Mouse (Mus musculus) midbrain, embryonic 14.5 days (tissue): ENCODE measurements around the gene Clstn2. TPM values are rescaled to one million over a fixed set of nuclear protein-coding genes. Genes with fewer than 3 reads are reported as not detected.

Experiments used
- ATAC-seq: fragments of 200-750 bp; cut with Nextera tagmentation; 2 replicates; pipeline ENCODE4 v1.8.0; 2017; ENCODE audit warnings: moderate number of reproducible peaks, moderate library complexity; ENCODE audit not compliant: low FRiP score, low TSS enrichment
- DNase-seq: peaks from one replicate; pipeline ENCODE4 v3.0.0-alpha.2; 2015
- H3K27ac ChIP-seq: fragments of 300-500 bp; sonication (generic); replicated peaks from 2 replicates; pipeline ENCODE4 v1.5.1; 2014; ENCODE audit warnings: mild to moderate bottlenecking, low read depth, low read length, moderate library complexity
- H3K27me3 ChIP-seq: fragments of 300-500 bp; sonication (generic); 2 replicates; pipeline ENCODE4 v1.6.1; 2014; ENCODE audit warnings: low read length, control low read depth, mixed read lengths; ENCODE audit not compliant: control insufficient read depth, insufficient read depth
- H3K36me3 ChIP-seq: fragments of 300-500 bp; sonication (generic); 2 replicates; pipeline ENCODE4 v1.6.1; 2014; ENCODE audit warnings: low read length, control low read depth; ENCODE audit not compliant: control insufficient read depth, insufficient read depth
- H3K4me1 ChIP-seq: fragments of 300-500 bp; sonication (generic); 2 replicates; pipeline ENCODE4 v1.6.1; 2014; ENCODE audit warnings: mild to moderate bottlenecking, antibody characterized with exemption, low read length, control low read depth; ENCODE audit not compliant: control insufficient read depth, insufficient read depth
- H3K4me2 ChIP-seq: fragments of 300-500 bp; sonication (generic); 2 replicates; pipeline ENCODE4 v1.6.1; 2014; ENCODE audit warnings: mild to moderate bottlenecking, low read length, moderate library complexity
- H3K4me3 ChIP-seq: fragments of 300-500 bp; sonication (generic); replicated peaks from 2 replicates; pipeline ENCODE4 v1.5.1; 2014; ENCODE audit warnings: low read depth, low read length
- H3K9ac ChIP-seq: fragments of 300-500 bp; sonication (generic); replicated peaks from 2 replicates; pipeline ENCODE4 v1.6.1; 2014; ENCODE audit warnings: mild to moderate bottlenecking, low read length, moderate library complexity
- H3K9me3 ChIP-seq: fragments of 300-500 bp; sonication (generic); 2 replicates; pipeline ENCODE4 v1.6.1; 2016; ENCODE audit warnings: low read length, control low read depth, mixed read lengths; ENCODE audit not compliant: control insufficient read depth
- WGBS: fragments of 180-500 bp; shearing (Covaris S2); extraction: QIAGEN DNeasy Blood & Tissue Kit; methylation state at CpG from one replicate; pipeline ENCODE4 v1.1.7; 2014; 5-methylcytosine and 5-hydroxymethylcytosine counted together
- polyA plus RNA-seq: library from polyadenylated mRNA; unstranded; fragments of >200 nt; fragmentation: Nextera tagmentation; extraction: Ambion mirVana; gene quantifications from 2 replicates; pipeline ENCODE4 v1.2.1, GENCODE M21; 2014

Clstn2 gene
- polyA plus RNA-seq, 1 experiment from 2014 or later = 8.3 TPM

DNA sequence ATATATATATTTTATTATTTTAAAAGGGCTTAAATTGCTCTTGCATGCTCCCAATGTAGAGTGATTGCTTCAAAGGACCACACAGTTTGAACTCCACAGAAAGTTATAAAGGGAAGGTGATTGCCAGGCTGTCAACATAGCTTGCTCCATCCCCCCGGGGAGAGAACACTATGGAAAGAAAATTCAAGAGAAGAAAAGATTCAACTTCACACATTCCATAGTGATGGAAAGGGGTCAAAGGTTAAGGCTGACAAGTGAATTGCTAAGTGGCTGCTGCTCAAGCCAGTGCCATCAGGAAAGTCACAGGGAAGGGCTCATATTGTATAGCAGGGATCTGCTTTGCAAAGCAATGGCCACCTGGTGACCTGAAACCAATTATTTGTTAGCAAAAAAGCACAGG is 360.8 kb downstream of the Clstn2 start:
- Histone ChIP-seq H3K27me3 (no peaks in the 10 kb centered on the region), H3K36me3 (no peaks in the 10 kb centered on the region), H3K4me2 (no peak overlapping the region), H3K9me3 (no peaks in the 10 kb centered on the region), H3K4me1 (no peaks in the 10 kb centered on the region), H3K4me3 (no peak overlapping the region), H3K27ac (no peak overlapping the region), H3K9ac (no peak overlapping the region)
- no peak for ATAC-seq
- WGBS = 0% methylated on average over 1 of the region's 1 CpGs
- DNase-seq = peak; percentile 23

DNA sequence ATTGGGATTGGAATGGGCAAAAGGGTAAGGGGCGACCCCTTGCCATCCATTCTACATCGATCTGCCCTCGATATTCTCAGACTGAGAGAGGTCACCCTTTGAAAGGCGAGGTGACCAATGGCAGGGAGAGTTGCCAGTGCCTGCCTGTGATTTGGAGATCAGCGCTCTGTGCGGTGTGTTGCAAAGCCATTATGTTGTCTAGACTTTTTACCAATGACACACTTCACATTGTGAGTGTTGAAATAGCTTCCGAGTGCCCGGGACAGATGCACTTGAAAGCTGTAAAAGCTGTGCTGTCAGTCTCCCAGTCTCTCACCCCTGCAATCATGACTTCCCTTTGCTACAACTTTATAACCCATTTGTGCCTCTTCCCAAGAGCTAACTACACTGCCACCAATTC is 362.3 kb downstream of the Clstn2 start:
- Histone ChIP-seq H3K4me1 (no peaks in the 10 kb centered on the region), H3K4me2 (no peak overlapping the region), H3K27me3 (no peaks in the 10 kb centered on the region), H3K27ac (no peak overlapping the region), H3K9me3 (no peaks in the 10 kb centered on the region), H3K9ac (no peak overlapping the region), H3K4me3 (no peak overlapping the region), H3K36me3 (no peaks in the 10 kb centered on the region)
- no peak for ATAC-seq
- WGBS = 62% methylated on average over 8 of the region's 8 CpGs
- no peak for DNase-seq

DNA sequence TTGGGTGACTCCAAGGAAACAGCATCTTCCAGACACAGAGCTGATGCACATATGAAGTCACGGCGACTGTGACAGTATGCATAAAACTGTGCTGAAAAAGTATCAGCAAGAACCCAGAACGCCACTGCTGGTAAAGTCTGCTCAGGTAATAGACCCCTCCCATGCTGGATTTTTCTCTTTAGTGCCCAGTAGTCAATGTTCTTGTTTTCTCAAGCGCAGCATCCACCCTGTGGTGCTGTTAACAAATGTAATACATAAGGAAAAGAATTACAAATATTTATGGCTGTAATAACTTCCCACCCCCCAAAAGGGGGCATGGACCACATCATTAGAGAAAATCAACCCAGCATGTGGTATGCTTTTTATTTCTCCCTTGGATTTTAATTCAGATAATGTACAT is 372.0 kb downstream of the Clstn2 start:
- 87% methylated on average over 4 of the region's 4 CpGs for WGBS
- no peak overlapping the region for H3K4me2 ChIP-seq
- no peaks in the 10 kb centered on the region for H3K36me3 ChIP-seq
- H3K4me3 ChIP-seq = no peak overlapping the region
- no peaks in the 10 kb centered on the region for H3K9me3 ChIP-seq
- no peaks in the 10 kb centered on the region for H3K4me1 ChIP-seq
- no peak overlapping the region for H3K27ac ChIP-seq
- H3K9ac ChIP-seq = no peak overlapping the region
- no peaks in the 10 kb centered on the region for H3K27me3 ChIP-seq
- DNase-seq (no peak), ATAC-seq (no peak)

DNA sequence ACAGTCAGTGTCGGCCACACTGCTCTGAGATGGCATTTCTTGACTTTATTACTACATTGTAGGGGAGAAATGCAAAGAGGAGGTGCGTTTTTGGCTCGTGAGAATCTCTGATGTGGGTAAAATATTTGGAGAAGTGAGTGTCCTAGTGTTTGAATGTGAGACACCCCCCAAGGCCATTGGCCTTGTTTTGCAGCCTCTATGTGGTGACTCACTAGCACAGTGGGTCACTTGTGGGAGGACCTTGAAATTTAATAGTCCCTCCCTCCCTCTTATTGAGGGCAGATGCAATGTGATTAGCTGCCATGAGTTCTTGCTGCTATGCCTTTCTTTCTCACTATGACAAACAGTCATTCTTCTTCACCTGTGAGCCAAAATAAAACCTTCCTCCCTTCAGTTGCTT is 374.2 kb downstream of the Clstn2 start:
- no peaks in the 10 kb centered on the region for H3K4me1 ChIP-seq
- ATAC-seq (no peak), DNase-seq (no peak)
- WGBS = 89% methylated on average over 3 of the region's 3 CpGs
- H3K9ac ChIP-seq = no peak overlapping the region
- H3K36me3 ChIP-seq = no peaks in the 10 kb centered on the region
- H3K27me3 ChIP-seq = no peaks in the 10 kb centered on the region
- no peak overlapping the region for H3K27ac ChIP-seq
- no peak overlapping the region for H3K4me3 ChIP-seq
- no peaks in the 10 kb centered on the region for H3K9me3 ChIP-seq
- H3K4me2 ChIP-seq = no peak overlapping the region

DNA sequence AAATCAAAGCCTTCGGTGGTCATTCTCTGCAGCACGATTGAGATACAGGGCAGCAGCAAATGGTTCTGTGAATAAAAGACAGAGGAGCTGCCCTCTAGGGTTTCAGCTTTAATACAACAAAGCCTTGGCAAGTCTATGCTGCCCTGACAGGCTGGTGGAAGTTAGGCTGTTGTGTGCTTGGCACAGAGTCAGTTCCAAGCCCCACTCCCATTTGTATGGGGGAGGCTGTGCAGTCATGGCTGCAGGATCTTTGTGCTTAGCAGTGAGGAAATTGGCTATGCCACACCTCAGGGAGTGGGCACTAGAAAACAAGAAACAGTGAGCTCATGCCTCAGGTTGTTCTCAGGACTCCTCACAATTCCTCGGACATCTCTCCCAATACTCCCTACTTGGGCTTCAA is 384.6 kb downstream of the Clstn2 start:
- WGBS = 83% methylated on average over 3 of the region's 3 CpGs
- DNase-seq (peak; percentile 15), ATAC-seq (no peak)
- Histone ChIP-seq H3K9me3 (no peaks in the 10 kb centered on the region), H3K36me3 (no peaks in the 10 kb centered on the region), H3K27ac (no peak overlapping the region), H3K27me3 (no peaks in the 10 kb centered on the region), H3K4me3 (no peak overlapping the region), H3K9ac (no peak overlapping the region), H3K4me1 (no peaks in the 10 kb centered on the region), H3K4me2 (no peak overlapping the region)

DNA sequence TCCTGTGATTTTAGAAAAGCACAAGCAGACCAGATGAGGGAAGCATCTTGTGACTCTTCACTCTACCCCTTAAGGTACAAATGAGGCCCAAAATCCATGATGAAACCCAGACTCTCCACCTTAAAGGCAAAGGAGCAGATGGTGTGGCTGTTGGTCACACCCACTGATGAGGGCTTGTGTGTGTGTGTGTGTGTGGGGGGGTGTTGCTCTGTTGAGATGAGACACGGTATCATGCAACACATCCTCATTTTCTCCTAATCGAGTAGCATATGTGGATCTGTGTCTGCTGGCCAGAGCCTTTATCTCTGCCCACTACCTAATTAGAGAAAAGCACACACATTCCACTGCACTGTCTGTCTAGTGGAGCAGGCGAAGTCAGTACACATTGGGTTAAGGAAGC is 387.2 kb downstream of the Clstn2 start:
- Histone ChIP-seq H3K9ac (no peak overlapping the region), H3K9me3 (no peaks in the 10 kb centered on the region), H3K27me3 (no peaks in the 10 kb centered on the region), H3K27ac (no peak overlapping the region), H3K4me1 (no peaks in the 10 kb centered on the region), H3K4me3 (no peak overlapping the region), H3K36me3 (no peaks in the 10 kb centered on the region), H3K4me2 (no peak overlapping the region)
- no peak for ATAC-seq
- 91% methylated on average over 3 of the region's 3 CpGs for WGBS
- no peak for DNase-seq

DNA sequence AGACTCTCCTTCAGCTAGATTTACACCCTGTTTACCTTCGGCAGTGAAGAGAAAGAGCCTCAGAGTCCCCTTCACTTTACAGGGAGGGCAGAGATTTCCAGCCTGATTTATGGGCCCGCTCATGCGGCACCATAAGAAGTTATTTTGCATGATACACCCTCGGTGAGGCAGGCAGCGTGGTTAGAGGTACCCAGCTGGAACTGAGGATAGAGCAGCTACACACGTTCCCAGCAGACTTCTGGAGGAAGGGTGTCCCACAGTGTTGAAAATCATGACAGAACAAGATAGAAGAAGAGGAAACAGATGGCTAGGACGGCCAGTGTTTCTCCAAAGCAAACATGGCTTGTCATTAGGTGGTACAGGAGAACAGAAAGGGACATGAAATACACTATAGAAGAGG is 390.6 kb downstream of the Clstn2 start:
- Histone ChIP-seq H3K4me2 (no peak overlapping the region), H3K27me3 (no peaks in the 10 kb centered on the region), H3K9ac (no peak overlapping the region), H3K27ac (no peak overlapping the region), H3K4me1 (no peaks in the 10 kb centered on the region), H3K9me3 (no peaks in the 10 kb centered on the region), H3K4me3 (no peak overlapping the region), H3K36me3 (no peaks in the 10 kb centered on the region)
- DNase-seq = no peak
- WGBS = 83% methylated on average over 7 of the region's 7 CpGs
- ATAC-seq = no peak

DNA sequence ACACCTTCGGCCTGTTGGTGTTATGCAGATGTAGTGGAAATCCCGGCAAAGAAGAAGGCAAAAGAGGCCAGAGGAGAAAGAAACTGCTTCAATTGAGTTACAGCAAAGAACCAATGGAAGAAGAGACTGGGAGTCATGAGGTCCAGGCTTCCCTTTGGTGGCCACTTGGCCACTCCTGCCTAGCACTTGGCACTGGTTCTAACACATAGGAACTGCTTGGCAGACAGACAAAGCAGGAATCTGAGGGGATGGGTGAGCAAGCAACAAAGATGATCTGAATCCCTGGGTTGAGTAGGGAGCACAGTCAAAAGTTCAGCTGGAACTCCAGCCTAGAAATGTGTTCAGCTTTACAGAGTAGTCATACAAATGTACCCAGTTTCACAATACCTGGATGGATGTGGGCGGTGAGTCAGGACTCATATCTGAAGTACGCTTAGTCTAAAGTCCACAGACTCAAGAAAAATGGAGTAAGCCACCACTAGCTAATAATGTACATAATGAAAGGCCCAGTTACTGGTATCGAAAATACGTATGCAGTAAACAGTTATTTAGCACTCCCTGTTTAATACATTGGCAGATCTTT is 392.9 kb downstream of the Clstn2 start:
- H3K27ac ChIP-seq = no peak overlapping the region
- no peaks in the 10 kb centered on the region for H3K36me3 ChIP-seq
- no peak overlapping the region for H3K4me3 ChIP-seq
- 87% methylated on average over 6 of the region's 6 CpGs for WGBS
- H3K9me3 ChIP-seq = no peaks in the 10 kb centered on the region
- ATAC-seq (no peak), DNase-seq (no peak)
- H3K4me1 ChIP-seq = no peaks in the 10 kb centered on the region
- no peak overlapping the region for H3K4me2 ChIP-seq
- no peak overlapping the region for H3K9ac ChIP-seq
- no peaks in the 10 kb centered on the region for H3K27me3 ChIP-seq

DNA sequence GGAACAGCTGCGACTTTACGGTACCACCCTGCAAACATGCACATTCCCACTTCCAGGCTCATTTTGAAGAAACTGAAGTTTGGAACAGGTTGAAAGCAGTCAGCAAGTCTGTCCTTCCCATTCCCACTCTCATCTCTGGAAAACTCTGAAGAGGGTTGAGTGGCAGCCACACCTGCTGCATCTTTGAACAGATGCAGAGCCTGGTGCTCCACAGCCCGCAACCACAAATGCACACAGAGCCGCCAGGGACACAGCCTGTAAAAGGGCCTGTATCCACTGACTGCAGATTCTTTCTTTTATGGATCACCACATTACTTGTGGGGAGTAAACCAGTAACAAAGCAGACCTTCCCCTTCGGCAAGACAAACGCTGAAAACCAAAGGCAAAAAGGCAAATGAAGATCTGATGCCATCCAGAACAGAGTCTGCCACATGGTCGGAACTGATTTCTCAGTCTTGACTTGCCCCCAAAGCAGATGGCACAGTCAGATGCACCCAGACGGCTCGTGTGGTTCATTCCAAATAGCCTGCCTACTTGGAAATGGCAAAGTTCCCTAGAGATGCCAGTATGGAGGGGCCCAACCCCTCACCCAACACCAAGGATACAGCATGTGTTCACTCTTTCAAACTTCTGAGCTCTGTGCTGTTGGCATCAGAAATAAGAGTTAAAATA is 394.2 kb downstream of the Clstn2 start:
- H3K27me3 ChIP-seq = no peaks in the 10 kb centered on the region
- H3K4me3 ChIP-seq = no peak overlapping the region
- H3K27ac ChIP-seq = no peak overlapping the region
- no peak for ATAC-seq
- no peak overlapping the region for H3K4me2 ChIP-seq
- DNase-seq = no peak
- no peak overlapping the region for H3K9ac ChIP-seq
- 90% methylated on average over 9 of the region's 9 CpGs for WGBS
- no peaks in the 10 kb centered on the region for H3K4me1 ChIP-seq
- no peaks in the 10 kb centered on the region for H3K9me3 ChIP-seq
- H3K36me3 ChIP-seq = no peaks in the 10 kb centered on the region
